ENCODE assay signal across 9 mouse cellular contexts in genomic region chr10:45806984-45807827, GRCm38 (mm10).
DNase-seq lines count a peak whose midpoint lies in the region; ATAC-seq lines count a peak whose summit lies in the region.
"Had no signal": no experiment of that assay in that cellular context is flagged by ENCODE, and none has a peak within 500 bp of the region (broad histone marks: within the 10 kb centered on the region; RNA-seq: fewer than 3 reads in every experiment).

No protein-coding gene starts in this region.

- peak; percentile 30 for DNase-seq in brain, adult 2 months (ENCODE audit: low read depth, low spot score)
- peak; percentile 50 for DNase-seq in fibroblast of lung, adult 2 months (ENCODE audit: low read depth)
- DNase-seq in midbrain, embryonic 11.5 days (ENCODE audit: low spot score, missing footprints) = no peak
- DNase-seq in frontal cortex, postnatal 25 days (ENCODE audit: low spot score in 2 of 2) = no peak
- no peak for DNase-seq in lung, postnatal 4 days
- DNase-seq in right cerebral cortex, postnatal 36 days (ENCODE audit: low spot score in 2 of 2) = no peak
- no peak for DNase-seq in adrenal gland, adult 8-10 months
- DNase-seq: heart, adult 2 months had no signal

- no peaks in the 10 kb centered on the region for H3K27me3 ChIP-seq in kidney, embryonic 16.5 days (ENCODE audit: insufficient read depth, low read length)
- no peaks in the 10 kb centered on the region for H3K27me3 ChIP-seq in midbrain, embryonic 11.5 days (ENCODE audit: control insufficient read depth, insufficient read depth, low read length)

- H3K9ac ChIP-seq in kidney, embryonic 16.5 days (replicated peaks; ENCODE audit: low read length) = no peak overlapping the region; the same call in 1 of the 2 replicates
- H3K9ac ChIP-seq in midbrain, embryonic 11.5 days (ENCODE audit: low read length) = peak overlapping the region; percentile 27; the same call in 1 of the 2 replicates

- WGBS in kidney, embryonic 16.5 days = 32% methylated on average over 18 of the region's 18 CpGs
- WGBS in midbrain, embryonic 11.5 days = 59% methylated on average over 18 of the region's 18 CpGs

- peak; percentile 78 for ATAC-seq in kidney, embryonic 16.5 days (ENCODE audit: low FRiP score, low TSS enrichment)
- 0 out of 2 replicates have a peak, but pooled peaks have one; percentile 27 for ATAC-seq in midbrain, embryonic 11.5 days (ENCODE audit: low FRiP score)

- H3K4me1 ChIP-seq in kidney, embryonic 16.5 days (ENCODE audit: insufficient read depth, low read length) = peaks cover 20% of the 10 kb centered on the region
- H3K4me1 ChIP-seq in midbrain, embryonic 11.5 days (ENCODE audit: control insufficient read depth, insufficient read depth, low read length) = peaks cover 9% of the 10 kb centered on the region

- peak overlapping the region; percentile 20 for H3K4me3 ChIP-seq in kidney, embryonic 16.5 days (ENCODE audit: low read length)
- H3K4me3 ChIP-seq in midbrain, embryonic 11.5 days (ENCODE audit: low read depth, low read length) = no peak overlapping the region
- H3K4me3 ChIP-seq: heart, adult 2 months had no signal

- H3K27ac ChIP-seq in kidney, embryonic 16.5 days (ENCODE audit: low read length) = peak overlapping the region; percentile 65
- no peak overlapping the region for H3K27ac ChIP-seq in midbrain, embryonic 11.5 days (ENCODE audit: low read depth, low read length)
- H3K27ac ChIP-seq: heart, adult 2 months had no signal

- H3K36me3 ChIP-seq in kidney, embryonic 16.5 days (ENCODE audit: insufficient read depth, low read length) = no peaks in the 10 kb centered on the region
- no peaks in the 10 kb centered on the region for H3K36me3 ChIP-seq in midbrain, embryonic 11.5 days (ENCODE audit: control insufficient read depth, insufficient read depth, low read length)

- peak overlapping the region; percentile 45 for H3K4me2 ChIP-seq in kidney, embryonic 16.5 days (replicated peaks; ENCODE audit: low read depth, low read length)
- no peak overlapping the region for H3K4me2 ChIP-seq in midbrain, embryonic 11.5 days

- H3K9me3 ChIP-seq in kidney, embryonic 16.5 days (ENCODE audit: low read length) = no peaks in the 10 kb centered on the region
- H3K9me3 ChIP-seq in midbrain, embryonic 11.5 days (ENCODE audit: control insufficient read depth, low read length) = no peaks in the 10 kb centered on the region

Comparison
In these comparisons a context has a peak if more than half of its experiments do, and no peak if none do; other contexts are left out.
1. DNase-seq: peak in brain, adult 2 months (single experiment) and fibroblast of lung, adult 2 months (single experiment); none in midbrain, embryonic 11.5 days (single experiment), frontal cortex, postnatal 25 days (0 of 2), lung, postnatal 4 days (0 of 2), right cerebral cortex, postnatal 36 days (0 of 2) and adrenal gland, adult 8-10 months (single experiment).